Mouse (Mus musculus) spleen, adult 2 months (tissue): Measurements from ENCODE around the gene Ube2k.
"Not testable (repeated sequence)": the region's sequence is repeated elsewhere in the genome, so short reads cannot be mapped to it uniquely, and the experiment has no call there.

Experiments used
- CTCF ChIP-seq: fragments of 200-500 bp; IDR thresholded peaks from 2 replicates; pipeline ENCODE4 v1.5.1; 2011; ENCODE audit warnings: mild to moderate bottlenecking, inconsistent platforms; ENCODE audit not compliant: insufficient read depth, insufficient read length, insufficient replicate concordance; ENCODE audit errors: extremely low read depth
- POLR2A ChIP-seq: fragments of 200-500 bp; IDR thresholded peaks from 2 replicates; pipeline ENCODE4 v1.6.1; 2011; ENCODE audit warnings: low read depth, low read length, inconsistent platforms

- not testable (repeated sequence) for TF ChIP-seq CTCF, POLR2A
Measured at GRCm38 (mm10) chr5:65536068-65536465, 966 bp upstream of the Ube2k start.
